Mouse (Mus musculus): ENCODE results near the gene Synpo2l. TPM values are rescaled to one million over a fixed set of nuclear protein-coding genes. Genes with fewer than 3 reads are reported as not detected.
"Not testable (repeated sequence)": the region's sequence is repeated elsewhere in the genome, so short reads cannot be mapped to it uniquely, and the experiment has no call there.

The Synpo2l gene
- polyA plus RNA-seq, 1 experiment from 2014 or later: not detected

DNA sequence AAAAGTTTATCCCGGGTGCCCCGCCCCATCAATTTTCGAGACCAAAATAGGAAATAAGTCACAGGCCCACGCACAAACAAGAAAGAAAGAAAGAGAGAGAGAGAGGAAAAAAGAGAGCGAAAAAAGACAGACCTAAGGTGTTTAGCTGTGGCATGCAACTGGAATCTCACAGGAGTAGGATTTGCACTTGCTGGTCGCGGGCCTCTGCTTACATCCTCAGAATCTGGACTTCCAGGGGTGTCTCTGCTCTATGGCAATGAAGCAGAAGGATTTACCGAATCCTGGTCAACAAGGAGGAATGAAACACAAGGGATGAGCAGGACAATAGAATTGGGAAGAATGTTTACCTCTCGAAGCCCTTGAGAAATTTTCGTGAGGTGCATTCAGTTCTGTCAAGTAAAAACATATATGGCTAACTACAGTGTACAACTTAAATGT is 26.7 kb downstream of the Synpo2l start:
- Histone ChIP-seq H3K4me3 (ENCODE audit: inconsistent target) (peak overlapping the region; percentile 81), H3K27ac (peak overlapping the region; percentile 85), H3K79me2 (ENCODE audit: inconsistent target) (peaks cover 10% of the 10 kb centered on the region; the same call in 1 of the 2 replicates), H3K36me3 (ENCODE audit: inconsistent target) (no peaks in the 10 kb centered on the region)
- 17% methylated on average over 9 of the region's 10 CpGs for WGBS (ENCODE audit: missing documents)

DNA sequence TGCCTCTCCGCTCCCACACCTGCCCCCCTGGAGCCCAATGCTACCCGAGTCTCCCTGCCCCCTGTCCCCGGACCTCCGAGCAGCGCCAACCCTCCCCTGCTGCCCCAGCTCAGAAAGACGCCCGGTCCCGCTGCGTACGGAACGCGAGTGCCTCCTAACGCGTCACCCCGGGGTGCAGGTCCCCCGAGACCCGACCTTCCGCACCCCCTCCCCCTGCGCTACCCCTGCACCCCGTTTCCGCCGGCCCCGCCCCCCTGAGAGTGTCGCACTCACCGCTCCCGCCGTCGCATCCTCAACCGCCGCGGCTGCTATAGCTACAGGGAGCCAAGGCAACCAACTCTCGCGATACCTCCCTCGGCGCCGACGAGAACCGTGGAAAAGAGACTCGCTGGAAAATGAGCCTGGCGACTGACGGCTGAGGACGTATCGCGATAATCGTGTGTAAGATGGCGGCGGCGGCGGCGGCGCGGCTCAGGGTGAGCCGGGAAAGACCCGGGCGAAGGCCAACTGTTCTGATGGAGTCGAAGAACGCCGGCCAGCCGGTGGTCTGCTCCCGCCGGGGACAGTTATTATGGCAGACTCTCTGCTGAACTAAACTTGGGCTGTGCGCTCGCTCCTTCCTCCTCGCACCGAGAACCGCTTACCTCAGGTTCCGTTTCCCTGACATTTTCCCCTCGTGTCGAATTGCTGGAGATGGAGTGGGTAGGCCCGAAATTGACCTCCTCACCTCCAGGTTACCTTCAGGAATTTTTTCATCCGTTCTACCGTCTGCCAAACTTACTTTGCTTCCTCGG is 27.3 kb downstream of the Synpo2l start, which contains the start of gene Usp54:
Gene Usp54 (minus strand): TSS at position 420 of the 794 bp plus-strand sequence.
- under 1% methylated on average over 57 of the region's 73 CpGs for WGBS (ENCODE audit: missing documents)
- Histone ChIP-seq H3K27ac (peak within 1 kb of the TSS; percentile 85), H3K79me2 (ENCODE audit: inconsistent target) (peaks cover 10% of the 10 kb centered on the region; the same call in 1 of the 2 replicates), H3K4me3 (ENCODE audit: inconsistent target) (peak within 1 kb of the TSS; percentile 81), H3K36me3 (ENCODE audit: inconsistent target) (no peaks in the 10 kb centered on the region)

DNA sequence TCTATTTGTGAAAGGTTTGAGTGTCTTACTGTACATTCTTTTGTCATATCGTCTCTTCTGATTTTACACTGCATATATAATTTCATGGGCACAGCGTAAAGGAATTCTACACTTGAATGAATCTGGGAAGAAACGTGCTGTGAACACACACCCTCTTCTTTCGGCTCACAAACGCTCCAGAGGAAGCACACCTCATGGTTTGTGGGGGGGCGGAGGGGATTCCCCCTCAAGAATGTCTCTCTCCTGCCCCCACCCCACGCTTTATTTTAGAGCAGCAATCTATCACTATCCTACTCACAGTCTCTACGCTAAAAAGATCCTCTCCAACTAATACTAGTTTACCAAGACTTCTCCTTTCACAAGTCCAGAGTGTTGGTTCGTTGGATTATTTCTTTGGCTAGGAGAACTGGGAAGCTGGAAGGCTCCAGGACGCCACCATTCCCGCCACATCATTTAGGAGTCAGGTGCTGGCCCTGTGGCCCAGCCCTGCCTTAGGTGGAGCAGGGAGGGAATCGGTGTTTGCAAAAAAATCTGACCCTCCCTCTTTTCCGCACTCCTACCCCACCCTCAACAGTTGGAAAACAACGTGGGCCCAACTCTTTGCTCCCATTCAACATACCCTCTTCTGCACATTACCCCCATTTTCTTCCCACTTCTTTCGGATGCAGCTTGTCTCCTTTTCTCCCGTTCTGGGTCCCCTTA is 28.1 kb downstream of the Synpo2l start:
- Histone ChIP-seq H3K4me3 (ENCODE audit: inconsistent target) (peak overlapping the region; percentile 81), H3K27ac (no peak overlapping the region), H3K36me3 (ENCODE audit: inconsistent target) (no peaks in the 10 kb centered on the region), H3K79me2 (ENCODE audit: inconsistent target) (peaks cover 10% of the 10 kb centered on the region; the same call in 1 of the 2 replicates)
- WGBS (ENCODE audit: missing documents): 5% methylated on average over 16 of the region's 16 CpGs

- H3K27ac ChIP-seq: no peak overlapping the region
- H3K36me3 ChIP-seq (ENCODE audit: inconsistent target): no peaks in the 10 kb centered on the region
- 88% methylated on average over 6 of the region's 6 CpGs for WGBS (ENCODE audit: missing documents)
These were observed 29.5 kb downstream of the Synpo2l start for GRCm38 (mm10) chr14:20638702-20639101.

DNA sequence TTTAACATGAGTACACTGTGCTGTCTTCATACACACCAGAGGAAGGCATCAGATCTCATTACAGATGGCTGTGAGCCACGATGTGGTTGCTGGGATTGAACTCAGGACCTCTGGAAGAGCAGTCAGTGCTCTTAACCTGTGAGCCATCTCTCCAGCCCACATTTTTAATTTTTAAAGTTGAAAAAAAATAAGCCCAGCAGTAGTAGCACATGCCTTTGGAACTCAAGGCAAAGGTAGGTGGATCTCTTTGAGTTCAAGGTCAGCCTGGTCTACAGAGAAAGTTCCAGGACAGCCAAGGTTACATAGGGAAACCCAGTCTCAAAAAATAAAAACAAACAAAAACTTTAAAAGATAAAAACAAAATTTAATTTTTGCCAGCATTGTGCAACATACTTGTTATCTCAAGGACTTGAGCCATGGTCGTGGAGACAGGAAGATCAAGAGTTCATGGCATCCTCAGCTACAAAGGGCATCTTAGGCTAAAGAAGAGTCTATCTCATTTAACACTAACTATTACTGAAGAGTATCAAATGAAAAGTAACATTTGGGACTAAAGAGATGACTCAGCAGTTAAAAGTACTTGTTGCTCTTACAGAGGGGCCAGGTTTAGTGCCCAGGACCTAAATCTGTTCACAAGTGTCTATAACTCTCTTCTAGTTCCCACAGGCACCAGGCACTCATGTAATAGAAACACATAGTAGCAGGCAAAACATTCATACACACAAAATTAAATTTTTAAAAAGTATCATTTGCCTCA is 30.2 kb downstream of the Synpo2l start:
- H3K27ac ChIP-seq: no peak overlapping the region
- WGBS (ENCODE audit: missing documents): 92% methylated on average over 2 of the region's 2 CpGs
- peaks cover 10% of the 10 kb centered on the region; the same call in 1 of the 2 replicates for H3K79me2 ChIP-seq (ENCODE audit: inconsistent target)
- H3K4me3 ChIP-seq (ENCODE audit: inconsistent target): no peak overlapping the region
- H3K36me3 ChIP-seq (ENCODE audit: inconsistent target): no peaks in the 10 kb centered on the region

More at GRCm38 (mm10) chr14:20638702-20639101, 29.5 kb downstream of the Synpo2l start:
- peaks cover 10% of the 10 kb centered on the region; the same call in 1 of the 2 replicates for H3K79me2 ChIP-seq (ENCODE audit: inconsistent target)
- H3K4me3 ChIP-seq (ENCODE audit: inconsistent target): no peak overlapping the region

GRCm38 (mm10) chr14:20636968-20637367 is 31.2 kb downstream of the Synpo2l start:
- 79% methylated on average over 3 of the region's 3 CpGs for WGBS (ENCODE audit: missing documents)
- H3K36me3 ChIP-seq (ENCODE audit: inconsistent target); H3K27ac ChIP-seq; H3K79me2 ChIP-seq (ENCODE audit: inconsistent target); H3K4me3 ChIP-seq (ENCODE audit: inconsistent target): not testable (repeated sequence)

DNA sequence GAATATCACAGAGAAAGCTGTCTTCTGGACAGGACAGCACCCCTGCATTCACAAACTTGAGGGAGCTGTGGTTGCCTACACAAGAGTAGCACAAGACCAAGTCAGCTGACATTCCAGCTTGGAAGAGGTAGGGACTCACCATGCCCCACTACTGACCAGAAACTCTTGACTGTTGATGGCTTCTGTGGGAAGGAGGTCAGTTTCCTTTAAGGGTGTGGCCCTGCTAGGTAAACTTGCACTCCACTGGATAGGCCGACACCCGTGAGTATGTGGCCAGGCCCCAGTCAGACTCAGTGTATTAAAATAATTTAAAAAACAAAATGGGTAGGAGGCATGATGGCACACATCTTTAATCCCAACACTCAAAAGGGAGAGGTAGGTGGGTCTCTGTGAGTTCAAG is 32.6 kb downstream of the Synpo2l start:
- 100% methylated on average over 2 of the region's 2 CpGs for WGBS (ENCODE audit: missing documents)
- Histone ChIP-seq H3K27ac (no peak overlapping the region), H3K36me3 (ENCODE audit: inconsistent target) (no peaks in the 10 kb centered on the region), H3K79me2 (ENCODE audit: inconsistent target) (no peaks in the 10 kb centered on the region), H3K4me3 (ENCODE audit: inconsistent target) (no peak overlapping the region)

- Histone ChIP-seq H3K27ac (no peak overlapping the region), H3K4me3 (ENCODE audit: inconsistent target) (no peak overlapping the region), H3K79me2 (ENCODE audit: inconsistent target) (no peaks in the 10 kb centered on the region), H3K36me3 (ENCODE audit: inconsistent target) (no peaks in the 10 kb centered on the region)
- WGBS (ENCODE audit: missing documents): 43% methylated on average over 4 of the region's 4 CpGs
These were observed 36.9 kb downstream of the Synpo2l start for GRCm38 (mm10) chr14:20631253-20631652.

GRCm38 (mm10) chr14:20626971-20627370 is 41.2 kb downstream of the Synpo2l start:
- Histone ChIP-seq H3K36me3 (ENCODE audit: inconsistent target) (no peaks in the 10 kb centered on the region), H3K4me3 (ENCODE audit: inconsistent target) (no peak overlapping the region), H3K27ac (no peak overlapping the region), H3K79me2 (ENCODE audit: inconsistent target) (no peaks in the 10 kb centered on the region)
- 91% methylated on average over 3 of the region's 3 CpGs for WGBS (ENCODE audit: missing documents)

- H3K79me2 ChIP-seq (ENCODE audit: inconsistent target): no peaks in the 10 kb centered on the region
- 93% methylated on average over 2 of the region's 2 CpGs for WGBS (ENCODE audit: missing documents)
- H3K4me3 ChIP-seq (ENCODE audit: inconsistent target): no peak overlapping the region
- no peak overlapping the region for H3K27ac ChIP-seq
- H3K36me3 ChIP-seq (ENCODE audit: inconsistent target): no peaks in the 10 kb centered on the region
These were observed 41.7 kb downstream of the Synpo2l start for GRCm38 (mm10) chr14:20626447-20626846.

DNA sequence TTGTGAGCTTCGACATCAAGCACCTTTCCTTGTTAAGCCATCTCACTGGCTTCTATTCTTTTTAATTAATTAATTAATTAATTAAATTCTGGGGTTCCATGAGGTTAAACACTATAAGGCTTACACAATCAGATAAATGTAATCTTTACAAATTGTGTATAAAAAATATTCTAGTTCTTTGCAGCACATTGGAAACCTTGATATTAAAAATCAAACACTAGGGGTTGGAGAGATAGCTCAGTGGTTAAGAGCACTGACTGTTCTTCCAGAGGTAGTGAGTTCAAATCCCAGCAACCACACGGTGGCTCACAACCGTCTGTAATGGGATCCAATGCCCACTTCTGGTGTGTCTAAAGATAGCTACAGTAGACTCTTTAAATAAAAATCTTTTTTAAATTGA is 45.2 kb downstream of the Synpo2l start:
- Histone ChIP-seq H3K27ac (no peak overlapping the region), H3K4me3 (ENCODE audit: inconsistent target) (no peak overlapping the region), H3K36me3 (ENCODE audit: inconsistent target) (no peaks in the 10 kb centered on the region), H3K79me2 (ENCODE audit: inconsistent target) (no peaks in the 10 kb centered on the region)
- WGBS (ENCODE audit: missing documents): 94% methylated on average over 3 of the region's 3 CpGs

DNA sequence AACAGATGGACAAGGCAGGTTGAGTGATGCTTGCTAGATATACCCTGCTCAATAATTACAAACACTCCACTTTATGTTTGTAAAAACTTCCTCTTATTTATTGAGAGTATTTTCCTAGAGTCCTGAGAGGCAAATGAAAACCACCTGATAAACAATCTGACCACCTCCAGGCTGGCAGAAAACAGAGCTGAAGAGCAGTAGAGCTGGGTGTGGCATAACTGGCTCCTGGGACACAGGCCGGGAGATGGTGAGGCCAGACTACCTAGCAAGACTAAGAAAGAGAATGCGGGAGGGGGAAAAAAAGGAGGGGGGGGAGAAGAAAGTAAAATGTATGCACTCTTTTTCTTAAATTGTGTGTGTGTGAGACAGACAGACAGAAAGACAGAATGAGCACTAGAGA is 45.7 kb downstream of the Synpo2l start:
- WGBS (ENCODE audit: missing documents): 100% methylated on average over 2 of the region's 2 CpGs
- Histone ChIP-seq H3K4me3 (ENCODE audit: inconsistent target) (no peak overlapping the region), H3K79me2 (ENCODE audit: inconsistent target) (no peaks in the 10 kb centered on the region), H3K27ac (no peak overlapping the region), H3K36me3 (ENCODE audit: inconsistent target) (no peaks in the 10 kb centered on the region)

GRCm38 (mm10) chr14:20621903-20622302 is 46.3 kb downstream of the Synpo2l start:
- H3K79me2 ChIP-seq (ENCODE audit: inconsistent target): no peaks in the 10 kb centered on the region
- no peak overlapping the region for H3K27ac ChIP-seq
- no peaks in the 10 kb centered on the region for H3K36me3 ChIP-seq (ENCODE audit: inconsistent target)
- 100% methylated on average over 2 of the region's 2 CpGs for WGBS (ENCODE audit: missing documents)
- H3K4me3 ChIP-seq (ENCODE audit: inconsistent target): no peak overlapping the region

- H3K79me2 ChIP-seq (ENCODE audit: inconsistent target): no peaks in the 10 kb centered on the region
- no peak overlapping the region for H3K27ac ChIP-seq
- H3K36me3 ChIP-seq (ENCODE audit: inconsistent target): no peaks in the 10 kb centered on the region
- H3K4me3 ChIP-seq (ENCODE audit: inconsistent target): no peak overlapping the region
These were observed 49.0 kb downstream of the Synpo2l start for GRCm38 (mm10) chr14:20619131-20619530.
